Mouse (Mus musculus) right cerebral cortex, adult 18-20 months (tissue): Measurements from ENCODE around the gene Lce1k.
"Not testable (repeated sequence)": the region's sequence is repeated elsewhere in the genome, so short reads cannot be mapped to it uniquely, and the experiment has no call there.

ENCODE experiments used
- DNase-seq: peaks from one replicate; pipeline ENCODE4 v3.0.0; 2022; ENCODE audit warnings: mixed read lengths

Gene Lce1k

GRCm38 (mm10) chr3:92807791-92808190, at the start of gene Lce1k:
Gene Lce1k, minus strand, starts transcription at chr3:92807891.
- DNase-seq = no peak

GRCm38 (mm10) chr3:92851186-92851585, 43.5 kb upstream of the Lce1k start, which contains the start of gene Lce1l:
Gene Lce1l, minus strand, starts transcription at chr3:92851286.
- DNase-seq = no peak

DNA sequence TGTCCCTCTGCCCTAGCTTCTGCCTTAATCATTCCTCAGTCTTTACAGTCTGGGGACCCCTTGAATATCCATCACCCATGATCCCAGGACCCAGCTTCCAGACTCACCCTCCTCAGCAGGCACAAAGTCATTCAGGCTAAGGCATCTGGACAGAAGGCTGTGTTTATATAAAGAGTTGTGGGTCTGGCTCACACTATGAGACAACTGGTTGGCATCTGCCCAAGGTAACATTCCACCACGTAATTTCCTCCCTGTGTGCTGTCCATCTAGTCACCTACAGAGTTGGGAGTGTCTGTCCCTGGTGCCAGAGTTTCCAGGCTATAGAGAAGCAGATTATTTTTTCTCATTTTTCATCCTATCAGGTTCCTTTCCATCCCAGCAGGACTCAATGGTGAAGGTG, 19.4 kb upstream of the Lce1k start, which contains the start of gene Kprp:
Gene Kprp, minus strand, starts transcription at position 140 of the 400 bp plus-strand sequence.
- no peak for DNase-seq

DNA sequence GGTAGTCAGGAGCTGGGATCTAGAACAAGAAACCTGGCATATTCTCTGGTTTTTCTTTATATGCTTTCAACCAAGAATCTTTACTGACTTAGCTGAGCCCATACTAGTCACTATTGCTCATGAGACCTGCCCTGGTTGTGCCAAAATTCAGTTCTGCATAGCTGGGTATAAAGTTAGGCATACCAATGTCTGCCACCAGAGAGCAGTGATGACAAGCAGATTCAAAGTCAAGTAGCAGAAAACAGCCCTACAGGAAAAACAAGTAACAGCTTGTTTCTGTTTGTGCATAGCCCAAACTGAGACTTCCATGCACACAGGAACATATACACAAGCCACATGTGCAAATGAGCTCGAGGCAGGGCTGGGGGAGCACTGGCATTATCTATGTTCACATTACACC, 18.1 kb upstream of the Lce1k start:
- no peak for DNase-seq

DNA sequence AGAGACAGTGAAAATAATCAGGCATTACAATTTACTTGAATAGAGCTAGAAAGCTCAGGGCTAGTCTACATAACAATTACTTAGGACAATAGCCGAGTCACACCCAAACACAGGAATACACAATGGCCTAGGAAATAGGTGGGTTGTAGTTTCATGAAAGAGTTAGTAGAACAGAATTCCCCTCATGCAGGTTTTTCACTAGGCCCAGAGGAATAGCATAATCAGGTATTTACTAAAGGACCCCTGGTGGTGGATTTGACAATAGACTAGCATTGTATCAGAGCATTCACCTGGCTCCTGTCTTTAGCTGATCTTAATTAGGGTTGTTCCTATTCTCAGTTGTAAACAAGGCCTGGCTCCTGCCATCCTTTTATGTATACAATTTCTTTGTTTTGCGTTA, 8.3 kb upstream of the Lce1k start:
- not testable (repeated sequence) for DNase-seq

DNA sequence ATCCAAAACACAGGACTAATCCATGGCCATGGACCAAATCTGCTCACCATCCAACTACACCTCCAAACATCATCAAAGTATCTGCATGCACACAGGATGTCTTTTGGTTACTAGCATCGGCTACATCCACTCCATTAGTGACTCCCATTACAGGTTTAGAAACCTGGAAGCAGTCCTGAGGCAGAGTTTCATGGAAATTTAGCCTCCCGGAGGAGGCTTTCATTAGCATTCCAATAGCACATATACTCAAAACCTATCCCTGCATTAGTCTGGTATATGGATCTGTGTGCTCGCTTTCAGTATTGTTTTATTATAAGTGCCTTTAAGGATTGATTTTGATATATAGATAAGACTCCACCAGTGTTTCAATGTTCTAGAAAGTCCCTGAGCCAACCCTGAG, 7.9 kb upstream of the Lce1k start:
- no peak for DNase-seq

DNA sequence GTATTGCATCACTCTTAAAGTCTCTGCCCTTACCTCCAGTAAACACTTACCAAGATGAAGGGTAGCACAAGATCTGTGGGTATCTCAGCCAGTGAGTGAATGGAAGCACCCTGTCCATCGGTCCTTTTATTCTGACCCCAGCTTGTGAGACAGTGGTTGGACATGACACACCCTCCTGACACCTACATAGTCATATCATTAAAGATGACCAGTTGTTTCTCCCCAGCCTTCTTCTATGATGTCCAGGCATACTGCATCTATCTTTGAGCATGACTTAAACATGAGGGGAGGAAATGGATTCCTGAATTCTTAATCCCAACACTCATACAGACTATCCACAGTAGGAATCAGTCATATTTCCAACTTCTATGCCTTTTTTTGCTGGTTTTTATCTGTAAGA, 17.3 kb downstream of the Lce1k start, which contains the start of gene Lce1j:
Gene Lce1j, minus strand, starts transcription at position 101 of the 400 bp plus-strand sequence.
- DNase-seq = no peak

DNA sequence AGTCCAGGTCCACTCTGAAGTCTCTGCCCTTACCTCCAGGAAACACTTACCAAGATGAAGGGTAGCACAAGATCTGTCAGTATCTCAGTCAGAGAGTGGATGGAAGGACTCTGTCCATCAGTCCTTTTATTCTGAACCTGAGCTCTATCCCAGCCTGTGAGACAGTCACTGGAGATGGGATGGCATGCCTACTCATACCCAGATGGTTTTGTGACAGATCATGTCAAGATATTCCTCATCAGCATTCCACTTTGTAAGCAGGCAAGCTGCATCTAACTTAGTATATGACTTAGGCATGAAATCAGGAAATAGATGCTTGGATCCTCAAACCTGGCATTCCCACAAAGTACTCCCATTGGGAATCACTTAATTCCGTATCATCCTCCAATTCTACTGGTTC, 28.9 kb downstream of the Lce1k start, which contains the start of gene Lce1i:
Gene Lce1i, minus strand, starts transcription at position 101 of the 400 bp plus-strand sequence.
- no peak for DNase-seq

GRCm38 (mm10) chr3:92771573-92771972, 36.1 kb downstream of the Lce1k start:
- no peak for DNase-seq

- DNase-seq = no peak
Observed at GRCm38 (mm10) chr3:92764965-92765364, 42.7 kb downstream of the Lce1k start, which contains the start of gene Lce1h. Gene Lce1h, minus strand, starts transcription at chr3:92765065.
